Mouse (Mus musculus): ENCODE measurements at regions not wholly inside any gene's neighbourhood (a gene's known extent, or its start where the extent isn't known, plus 50 kb on each side); places are given as distances from the start of the nearest gene placed in this dataset.

GRCm38 (mm10) chr5:85767157-85767556 is 298.2 kb downstream of the Cenpc1 start:
- no peaks in the 10 kb centered on the region for H3K27me3 ChIP-seq (ENCODE audit: control insufficient read depth, insufficient read depth, low read length, poor library complexity, severe bottlenecking)
- DNase-seq (ENCODE audit: low read depth, low spot score): no peak
- no peaks in the 10 kb centered on the region for H3K36me3 ChIP-seq (ENCODE audit: control insufficient read depth, insufficient read depth, low read length, poor library complexity, severe bottlenecking)

GRCm38 (mm10) chr5:85756716-85757115 is 308.7 kb downstream of the Cenpc1 start:
- Histone ChIP-seq H3K27me3 (ENCODE audit: control insufficient read depth, insufficient read depth, low read length, poor library complexity, severe bottlenecking) (no peaks in the 10 kb centered on the region), H3K36me3 (ENCODE audit: control insufficient read depth, insufficient read depth, low read length, poor library complexity, severe bottlenecking) (no peaks in the 10 kb centered on the region)
- DNase-seq (ENCODE audit: low read depth, low spot score): no peak

- no peak for DNase-seq (ENCODE audit: low read depth, low spot score)
Measured at GRCm38 (mm10) chr5:85754227-85754626, 311.2 kb downstream of the Cenpc1 start.

GRCm38 (mm10) chr5:85753109-85753508 is 312.3 kb downstream of the Cenpc1 start:
- Histone ChIP-seq H3K27me3 (ENCODE audit: control insufficient read depth, insufficient read depth, low read length, poor library complexity, severe bottlenecking) (no peaks in the 10 kb centered on the region), H3K36me3 (ENCODE audit: control insufficient read depth, insufficient read depth, low read length, poor library complexity, severe bottlenecking) (no peaks in the 10 kb centered on the region)
- no peak for DNase-seq (ENCODE audit: low read depth, low spot score)

More at GRCm38 (mm10) chr5:85754227-85754626, 311.2 kb downstream of the Cenpc1 start:
- Histone ChIP-seq H3K27me3 (ENCODE audit: control insufficient read depth, insufficient read depth, low read length, poor library complexity, severe bottlenecking) (no peaks in the 10 kb centered on the region), H3K36me3 (ENCODE audit: control insufficient read depth, insufficient read depth, low read length, poor library complexity, severe bottlenecking) (no peaks in the 10 kb centered on the region)

GRCm38 (mm10) chr5:85751649-85752048 is 313.7 kb downstream of the Cenpc1 start:
- H3K36me3 ChIP-seq (ENCODE audit: control insufficient read depth, insufficient read depth, low read length, poor library complexity, severe bottlenecking): no peaks in the 10 kb centered on the region
- no peaks in the 10 kb centered on the region for H3K27me3 ChIP-seq (ENCODE audit: control insufficient read depth, insufficient read depth, low read length, poor library complexity, severe bottlenecking)
- DNase-seq (ENCODE audit: low read depth, low spot score): no peak

GRCm38 (mm10) chr5:85750893-85751292 is 314.5 kb downstream of the Cenpc1 start:
- DNase-seq (ENCODE audit: low read depth, low spot score): no peak
- Histone ChIP-seq H3K27me3 (ENCODE audit: control insufficient read depth, insufficient read depth, low read length, poor library complexity, severe bottlenecking) (no peaks in the 10 kb centered on the region), H3K36me3 (ENCODE audit: control insufficient read depth, insufficient read depth, low read length, poor library complexity, severe bottlenecking) (no peaks in the 10 kb centered on the region)

GRCm38 (mm10) chr5:85729613-85730012 is 335.8 kb downstream of the Cenpc1 start:
- Histone ChIP-seq H3K36me3 (ENCODE audit: control insufficient read depth, insufficient read depth, low read length, poor library complexity, severe bottlenecking) (no peaks in the 10 kb centered on the region), H3K27me3 (ENCODE audit: control insufficient read depth, insufficient read depth, low read length, poor library complexity, severe bottlenecking) (no peaks in the 10 kb centered on the region)
- DNase-seq (ENCODE audit: low read depth, low spot score): no peak

GRCm38 (mm10) chr5:85707345-85707744 is 358.0 kb downstream of the Cenpc1 start:
- no peaks in the 10 kb centered on the region for H3K27me3 ChIP-seq (ENCODE audit: control insufficient read depth, insufficient read depth, low read length, poor library complexity, severe bottlenecking)
- DNase-seq (ENCODE audit: low read depth, low spot score): no peak
- H3K36me3 ChIP-seq (ENCODE audit: control insufficient read depth, insufficient read depth, low read length, poor library complexity, severe bottlenecking): no peaks in the 10 kb centered on the region

- H3K36me3 ChIP-seq (ENCODE audit: control insufficient read depth, insufficient read depth, low read length, poor library complexity, severe bottlenecking): no peaks in the 10 kb centered on the region
- no peak for DNase-seq (ENCODE audit: low read depth, low spot score)
- no peaks in the 10 kb centered on the region for H3K27me3 ChIP-seq (ENCODE audit: control insufficient read depth, insufficient read depth, low read length, poor library complexity, severe bottlenecking)
Measured at GRCm38 (mm10) chr5:85706598-85706997, 358.8 kb downstream of the Cenpc1 start.

- no peak for DNase-seq (ENCODE audit: low read depth, low spot score)
- H3K27me3 ChIP-seq (ENCODE audit: control insufficient read depth, insufficient read depth, low read length, poor library complexity, severe bottlenecking): no peaks in the 10 kb centered on the region
- no peaks in the 10 kb centered on the region for H3K36me3 ChIP-seq (ENCODE audit: control insufficient read depth, insufficient read depth, low read length, poor library complexity, severe bottlenecking)
Measured at GRCm38 (mm10) chr5:85706084-85706483, 359.3 kb downstream of the Cenpc1 start.

- H3K36me3 ChIP-seq (ENCODE audit: control insufficient read depth, insufficient read depth, low read length, poor library complexity, severe bottlenecking): no peaks in the 10 kb centered on the region
- H3K27me3 ChIP-seq (ENCODE audit: control insufficient read depth, insufficient read depth, low read length, poor library complexity, severe bottlenecking): no peaks in the 10 kb centered on the region
Measured at GRCm38 (mm10) chr5:85677872-85678271, 387.5 kb downstream of the Cenpc1 start.

GRCm38 (mm10) chr5:85671121-85671520 is 394.3 kb downstream of the Cenpc1 start:
- DNase-seq (ENCODE audit: low read depth, low spot score): no peak

More at GRCm38 (mm10) chr5:85677872-85678271, 387.5 kb downstream of the Cenpc1 start:
- no peak for DNase-seq (ENCODE audit: low read depth, low spot score)

GRCm38 (mm10) chr5:85661487-85661886 is 403.9 kb downstream of the Cenpc1 start:
- H3K27me3 ChIP-seq (ENCODE audit: control insufficient read depth, insufficient read depth, low read length, poor library complexity, severe bottlenecking): no peaks in the 10 kb centered on the region
- no peak for DNase-seq (ENCODE audit: low read depth, low spot score)
- H3K36me3 ChIP-seq (ENCODE audit: control insufficient read depth, insufficient read depth, low read length, poor library complexity, severe bottlenecking): no peaks in the 10 kb centered on the region

More at GRCm38 (mm10) chr5:85671121-85671520, 394.3 kb downstream of the Cenpc1 start:
- H3K27me3 ChIP-seq (ENCODE audit: control insufficient read depth, insufficient read depth, low read length, poor library complexity, severe bottlenecking): no peaks in the 10 kb centered on the region
- no peaks in the 10 kb centered on the region for H3K36me3 ChIP-seq (ENCODE audit: control insufficient read depth, insufficient read depth, low read length, poor library complexity, severe bottlenecking)

- Histone ChIP-seq H3K27me3 (ENCODE audit: control insufficient read depth, insufficient read depth, low read length, poor library complexity, severe bottlenecking) (no peaks in the 10 kb centered on the region), H3K36me3 (ENCODE audit: control insufficient read depth, insufficient read depth, low read length, poor library complexity, severe bottlenecking) (no peaks in the 10 kb centered on the region)
- no peak for DNase-seq (ENCODE audit: low read depth, low spot score)
Measured at GRCm38 (mm10) chr5:85621078-85621477, 444.3 kb downstream of the Cenpc1 start.

GRCm38 (mm10) chr5:85614783-85615182 is 450.6 kb downstream of the Cenpc1 start:
- DNase-seq (ENCODE audit: low read depth, low spot score): no peak

GRCm38 (mm10) chr5:85612606-85613005 is 452.8 kb downstream of the Cenpc1 start:
- Histone ChIP-seq H3K36me3 (ENCODE audit: control insufficient read depth, insufficient read depth, low read length, poor library complexity, severe bottlenecking) (no peaks in the 10 kb centered on the region), H3K27me3 (ENCODE audit: control insufficient read depth, insufficient read depth, low read length, poor library complexity, severe bottlenecking) (no peaks in the 10 kb centered on the region)
- DNase-seq (ENCODE audit: low read depth, low spot score): no peak

More at GRCm38 (mm10) chr5:85614783-85615182, 450.6 kb downstream of the Cenpc1 start:
- Histone ChIP-seq H3K27me3 (ENCODE audit: control insufficient read depth, insufficient read depth, low read length, poor library complexity, severe bottlenecking) (no peaks in the 10 kb centered on the region), H3K36me3 (ENCODE audit: control insufficient read depth, insufficient read depth, low read length, poor library complexity, severe bottlenecking) (no peaks in the 10 kb centered on the region)
